Mouse (Mus musculus) erythroblast, embryonic 14.5 days (primary cell): ENCODE measurements around the gene Mtcl1. TPM values are rescaled to one million over a fixed set of nuclear protein-coding genes. Genes with fewer than 3 reads are reported as not detected.

Source experiments
- H3K27me3 ChIP-seq: 2 replicates; pipeline ENCODE4 v1.6.1; 2012; ENCODE audit warnings: inconsistent platforms; ENCODE audit not compliant: control insufficient read depth
- H3K36me3 ChIP-seq: 2 replicates; pipeline ENCODE4 v1.6.1; 2012; ENCODE audit warnings: mild to moderate bottlenecking, inconsistent platforms; ENCODE audit not compliant: control insufficient read depth
- H3K4me1 ChIP-seq: 2 replicates; pipeline ENCODE4 v1.6.1; 2012; ENCODE audit warnings: inconsistent platforms; ENCODE audit not compliant: control insufficient read depth
- H3K4me3 ChIP-seq: replicated peaks from 2 replicates; pipeline ENCODE3; 2012; ENCODE audit warnings: moderate library complexity, mild to moderate bottlenecking, inconsistent platforms
- H3K9me3 ChIP-seq: 2 replicates; pipeline ENCODE4 v1.6.1; 2012; ENCODE audit warnings: low read length, inconsistent platforms, mixed read lengths; ENCODE audit not compliant: control insufficient read depth
- GATA1 ChIP-seq: IDR thresholded peaks from 2 replicates; pipeline ENCODE4 v1.6.1; 2012; ENCODE audit warnings: low read length, inconsistent platforms, mixed read lengths
- TAL1 ChIP-seq: IDR thresholded peaks from 3 replicates; pipeline ENCODE4 v1.6.1; 2012; ENCODE audit warnings: low read length, inconsistent platforms, mixed read lengths
- polyA plus RNA-seq: library from polyadenylated mRNA; stranded (reverse); fragments of >175 nt; gene quantifications from 2 replicates; pipeline ENCODE4 v1.2.3, GENCODE M21; 2012

Mtcl1 gene
- polyA plus RNA-seq, 1 experiment: not detected

DNA sequence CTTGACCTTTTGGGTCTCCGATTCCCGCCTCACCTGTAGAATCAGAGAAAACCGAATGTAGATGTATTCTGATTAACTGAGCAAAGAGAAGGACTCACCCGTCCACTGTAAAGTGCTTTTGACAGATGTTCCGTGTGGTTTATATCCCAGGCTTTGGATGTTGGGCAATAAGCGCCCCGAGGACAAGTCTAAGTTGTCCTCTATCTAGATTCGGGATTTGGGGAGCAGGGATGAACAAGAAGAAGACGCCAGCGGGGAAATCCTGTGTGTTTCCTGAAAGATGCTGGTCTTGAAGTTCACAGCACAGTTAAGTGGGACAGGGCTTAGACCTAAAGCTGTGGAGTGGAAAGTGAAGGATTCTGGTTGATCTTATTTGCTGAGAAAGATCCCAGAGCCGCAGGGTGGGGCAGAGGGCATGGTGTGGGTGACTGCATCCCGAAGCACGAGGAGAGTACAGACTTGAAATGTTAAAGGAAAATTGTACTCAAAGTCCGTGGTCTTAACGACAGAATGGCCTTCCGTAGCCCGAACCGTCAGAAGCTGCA, 1.0 kb upstream of the Mtcl1 start:
- H3K27me3 ChIP-seq: peaks cover 68% of the 10 kb centered on the region
- H3K4me3 ChIP-seq: no peak overlapping the region
- no peak; the same call in 2 of the 3 replicates for TF ChIP-seq TAL1
- no peak for TF ChIP-seq GATA1
- H3K4me1 ChIP-seq: peaks cover 6% of the 10 kb centered on the region
- no peaks in the 10 kb centered on the region for H3K36me3 ChIP-seq
- no peaks in the 10 kb centered on the region; the same call in 1 of the 2 replicates for H3K9me3 ChIP-seq

DNA sequence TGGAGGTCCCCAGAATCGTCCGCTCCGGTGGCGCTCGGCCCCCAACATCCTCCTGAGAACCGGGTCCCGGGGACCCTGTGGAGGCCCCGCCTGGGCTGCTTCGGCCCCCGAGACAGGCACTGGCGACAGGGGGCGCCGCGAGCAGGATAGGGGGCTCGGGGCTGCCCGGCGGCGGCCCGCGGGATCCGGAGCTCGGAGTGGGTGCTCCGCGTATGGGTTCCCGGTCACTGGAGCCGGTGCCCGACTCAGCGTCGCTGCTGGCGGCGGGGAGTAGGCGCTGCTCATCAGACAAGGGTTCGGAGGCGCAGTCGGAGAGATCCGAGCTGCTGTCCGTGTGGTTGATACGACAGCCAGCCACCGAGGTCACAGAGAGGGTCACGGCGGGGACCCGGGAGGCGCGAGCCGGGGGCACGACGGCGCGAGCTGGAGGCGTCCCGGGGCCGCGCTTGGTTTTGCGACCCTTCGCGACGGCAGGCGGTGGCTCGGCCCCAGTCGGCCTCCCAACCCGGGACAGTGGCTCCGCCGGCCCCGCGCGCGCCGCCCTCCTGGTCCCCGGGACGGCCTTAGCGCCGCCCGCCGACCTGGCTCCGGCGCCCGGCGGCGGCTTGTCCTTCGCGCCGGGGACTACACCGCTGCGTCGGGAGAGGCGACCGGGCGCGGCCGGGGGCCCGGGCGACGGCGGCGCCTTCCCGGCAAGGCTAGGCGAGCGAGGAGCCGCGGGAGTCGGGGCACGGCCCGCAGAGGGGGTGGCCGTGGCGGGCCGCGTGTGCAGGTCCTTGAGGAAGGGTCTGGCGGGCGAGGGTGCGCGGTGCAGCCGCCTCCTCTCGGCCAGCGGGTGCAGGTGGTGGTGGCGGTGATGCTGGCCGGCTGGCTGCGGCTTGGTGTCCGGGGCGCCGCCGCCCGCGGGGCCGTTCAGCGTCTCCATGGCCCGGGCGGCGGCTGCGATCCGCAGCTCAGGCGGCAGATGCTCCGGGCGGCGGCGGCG, 837 bp downstream of the Mtcl1 start:
- H3K9me3 ChIP-seq: no peaks in the 10 kb centered on the region; the same call in 1 of the 2 replicates

DNA sequence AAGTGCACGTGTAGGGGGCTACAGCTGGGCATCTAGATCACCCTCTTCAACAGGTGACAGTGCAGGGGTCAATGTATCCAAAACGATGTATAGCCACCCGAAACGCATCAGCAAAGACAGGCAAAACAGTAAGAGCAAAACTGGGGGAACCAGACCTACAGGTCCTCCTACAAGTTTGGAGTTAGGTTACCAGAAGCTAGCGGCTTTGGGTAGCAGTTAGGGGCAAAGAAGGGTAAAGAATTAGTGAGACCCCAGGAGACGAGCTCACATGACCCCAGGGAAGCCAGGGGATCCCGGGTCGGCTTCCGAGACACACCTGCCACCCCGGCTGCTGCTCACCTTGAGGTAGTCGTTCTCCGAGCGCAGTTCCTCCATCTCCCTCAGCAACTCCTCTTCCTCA, 1.6 kb downstream of the Mtcl1 start:
- Histone ChIP-seq H3K36me3 (no peaks in the 10 kb centered on the region), H3K4me1 (peaks cover 6% of the 10 kb centered on the region), H3K27me3 (peaks cover 70% of the 10 kb centered on the region), H3K4me3 (no peak overlapping the region), H3K9me3 (no peaks in the 10 kb centered on the region; the same call in 1 of the 2 replicates)
- no peak for TF ChIP-seq GATA1

More for the DNA sequence above, 837 bp downstream of the Mtcl1 start:
- no peaks in the 10 kb centered on the region for H3K36me3 ChIP-seq
- TF ChIP-seq GATA1: no peak
- H3K4me3 ChIP-seq: peak overlapping the region; percentile 16
- peaks cover 6% of the 10 kb centered on the region for H3K4me1 ChIP-seq
- H3K27me3 ChIP-seq: peaks cover 70% of the 10 kb centered on the region

DNA sequence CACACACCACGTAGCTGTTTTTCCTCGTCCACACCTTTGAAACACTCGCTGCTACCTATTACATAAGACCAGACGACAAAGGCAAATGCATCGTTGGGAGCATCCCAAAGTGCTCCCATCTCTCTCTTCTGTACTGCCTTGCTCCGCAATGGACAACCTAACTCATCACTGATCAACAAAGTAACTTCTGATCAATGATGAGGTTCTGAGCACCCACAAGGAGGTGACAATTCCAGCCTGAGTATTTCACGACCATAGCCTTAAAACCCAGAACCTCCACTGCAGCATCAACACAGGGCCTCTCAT, 2.6 kb downstream of the Mtcl1 start:
- peaks cover 62% of the 10 kb centered on the region for H3K27me3 ChIP-seq
- H3K36me3 ChIP-seq: no peaks in the 10 kb centered on the region
- TF ChIP-seq GATA1 (no peak), TAL1 (no peak)
- H3K9me3 ChIP-seq: no peaks in the 10 kb centered on the region; the same call in 1 of the 2 replicates
- peaks cover 6% of the 10 kb centered on the region for H3K4me1 ChIP-seq
- H3K4me3 ChIP-seq: no peak overlapping the region

DNA sequence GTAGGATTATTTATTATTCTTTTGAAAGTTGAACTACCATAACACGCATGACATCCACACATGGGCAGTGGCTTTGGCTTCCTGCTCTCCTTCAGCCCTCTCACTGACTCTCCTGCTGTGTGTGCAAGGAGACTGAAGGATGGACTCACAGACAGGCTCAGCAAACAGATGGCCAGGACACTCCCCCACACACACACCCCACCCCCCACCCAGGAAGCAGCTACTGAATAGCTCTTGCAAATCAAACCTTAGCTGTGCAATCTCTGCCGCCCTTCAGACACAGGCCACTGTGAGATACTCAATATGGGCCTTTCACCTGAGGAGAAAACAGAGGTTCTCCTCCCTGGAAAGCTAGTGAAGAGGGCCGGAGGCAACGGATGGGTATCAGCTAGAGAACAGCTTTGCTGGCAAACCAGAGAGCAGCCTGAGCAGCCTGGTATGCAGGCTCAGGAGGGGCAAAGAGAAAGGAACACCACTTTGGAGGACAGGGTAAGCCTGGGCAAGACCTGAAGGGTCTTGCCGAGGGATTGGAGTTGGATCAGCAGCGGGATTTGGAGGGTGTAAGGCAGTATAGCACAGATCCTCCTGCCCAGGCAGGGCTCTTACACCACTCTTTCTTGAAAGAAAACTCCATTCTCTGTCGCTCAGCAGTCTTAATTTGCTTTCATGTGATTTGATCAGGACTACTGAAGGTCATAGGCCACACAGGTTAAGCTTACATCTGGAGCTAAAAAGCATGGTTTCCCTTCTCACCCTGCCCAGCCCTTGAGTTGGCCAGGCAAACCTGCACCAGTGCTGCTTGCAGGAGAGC, 3.1 kb downstream of the Mtcl1 start:
- TF ChIP-seq TAL1 (no peak), GATA1 (no peak)
- H3K4me1 ChIP-seq: peaks cover 6% of the 10 kb centered on the region
- H3K4me3 ChIP-seq: no peak overlapping the region
- H3K27me3 ChIP-seq: peaks cover 56% of the 10 kb centered on the region
- no peaks in the 10 kb centered on the region; the same call in 1 of the 2 replicates for H3K9me3 ChIP-seq
- no peaks in the 10 kb centered on the region for H3K36me3 ChIP-seq

DNA sequence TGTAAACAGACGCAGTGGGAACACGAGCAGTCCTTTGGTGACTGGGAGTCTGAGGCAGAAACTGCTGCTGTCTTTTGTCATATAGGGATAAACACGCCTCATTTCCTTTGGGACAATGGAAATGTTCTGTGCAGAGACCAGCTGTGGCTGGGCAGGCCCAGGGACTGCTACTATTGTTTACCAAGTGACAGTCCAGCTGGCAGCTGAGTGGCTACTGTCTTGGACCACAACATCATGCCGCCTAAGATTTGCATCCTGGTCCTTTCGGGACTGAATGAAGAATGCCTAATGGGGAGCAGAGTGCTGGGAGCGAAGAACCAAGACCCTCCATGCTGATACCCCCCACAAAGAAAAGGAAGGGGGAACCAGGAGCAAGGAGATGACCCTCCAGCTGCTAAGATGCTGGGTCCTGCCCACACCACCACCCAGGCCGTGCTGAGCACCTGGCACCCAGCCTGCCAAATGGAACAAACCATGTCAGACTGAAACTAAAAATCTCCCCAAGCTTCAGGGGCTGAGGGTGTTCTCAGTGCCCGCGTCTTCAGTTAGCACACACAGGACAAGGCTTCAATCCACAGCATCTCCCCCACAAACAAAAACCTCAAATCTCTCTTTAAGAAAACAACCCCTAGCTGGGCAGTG, 5.4 kb downstream of the Mtcl1 start:
- H3K9me3 ChIP-seq: no peaks in the 10 kb centered on the region
- no peak for TF ChIP-seq TAL1
- no peak for TF ChIP-seq GATA1
- peaks cover 34% of the 10 kb centered on the region for H3K27me3 ChIP-seq

DNA sequence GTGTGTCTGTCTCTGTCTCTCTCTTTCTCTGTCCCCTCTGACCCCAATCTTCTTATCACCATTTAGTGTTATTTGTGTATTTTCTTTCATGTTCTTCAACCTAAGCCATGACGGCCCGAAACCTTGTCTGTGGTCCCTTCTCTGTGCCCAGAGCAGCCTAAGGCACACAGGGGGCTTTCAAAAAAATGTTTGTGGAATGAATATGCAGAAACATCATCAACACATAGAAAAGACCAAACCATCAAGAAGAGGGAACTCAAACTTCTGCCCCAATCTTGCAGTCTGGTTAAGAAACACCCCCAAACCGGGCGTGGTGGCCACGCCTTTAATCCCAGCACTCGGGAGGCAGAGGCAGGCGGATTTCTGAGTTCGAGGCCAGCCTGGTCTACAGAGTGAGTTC, 9.7 kb downstream of the Mtcl1 start:
- H3K36me3 ChIP-seq: no peaks in the 10 kb centered on the region
- TF ChIP-seq TAL1 (no peak), GATA1 (no peak)
- no peak overlapping the region for H3K4me3 ChIP-seq
- H3K4me1 ChIP-seq: no peaks in the 10 kb centered on the region
- peaks cover 2% of the 10 kb centered on the region; the same call in 1 of the 2 replicates for H3K27me3 ChIP-seq
- H3K9me3 ChIP-seq: no peaks in the 10 kb centered on the region

More for the DNA sequence above, 5.4 kb downstream of the Mtcl1 start:
- no peak overlapping the region for H3K4me3 ChIP-seq
- H3K4me1 ChIP-seq: no peaks in the 10 kb centered on the region
- no peaks in the 10 kb centered on the region for H3K36me3 ChIP-seq

DNA sequence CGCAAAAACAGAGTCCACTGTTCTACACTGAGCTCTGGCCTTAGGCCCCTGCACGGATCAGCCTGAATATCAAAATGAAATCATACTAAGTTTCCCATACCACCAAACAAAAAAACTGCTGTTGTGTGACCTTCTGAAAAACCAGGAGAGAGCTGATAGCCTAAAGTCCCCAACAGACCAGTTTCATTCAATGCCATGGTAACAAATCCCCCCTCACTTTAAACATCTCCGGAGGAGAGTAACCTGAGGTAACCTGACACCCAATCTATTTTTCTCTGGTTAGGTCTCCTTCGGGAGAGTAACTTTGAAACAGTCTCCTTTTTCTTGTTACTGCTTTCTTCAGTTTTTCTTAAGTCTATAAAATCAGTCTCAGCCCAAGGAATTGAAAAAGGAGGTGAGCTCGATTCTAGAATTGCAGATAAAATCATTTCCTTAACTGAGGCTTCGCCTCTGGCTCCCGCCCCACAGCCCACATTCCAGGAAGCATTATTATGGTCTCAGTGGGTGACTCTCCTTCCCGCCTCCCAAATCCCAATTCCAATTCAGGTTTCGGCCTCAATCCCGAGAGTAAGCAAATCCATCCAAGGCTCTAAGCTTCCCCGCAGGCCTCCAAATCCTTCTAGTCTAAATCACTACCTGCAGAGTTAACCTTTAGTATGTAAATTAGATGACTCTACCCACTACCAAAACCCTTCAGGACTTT, 10.3 kb downstream of the Mtcl1 start:
- TF ChIP-seq TAL1 (no peak), GATA1 (no peak)
- Histone ChIP-seq H3K36me3 (no peaks in the 10 kb centered on the region), H3K4me3 (no peak overlapping the region), H3K4me1 (no peaks in the 10 kb centered on the region), H3K9me3 (no peaks in the 10 kb centered on the region), H3K27me3 (peaks cover 2% of the 10 kb centered on the region; the same call in 1 of the 2 replicates)

DNA sequence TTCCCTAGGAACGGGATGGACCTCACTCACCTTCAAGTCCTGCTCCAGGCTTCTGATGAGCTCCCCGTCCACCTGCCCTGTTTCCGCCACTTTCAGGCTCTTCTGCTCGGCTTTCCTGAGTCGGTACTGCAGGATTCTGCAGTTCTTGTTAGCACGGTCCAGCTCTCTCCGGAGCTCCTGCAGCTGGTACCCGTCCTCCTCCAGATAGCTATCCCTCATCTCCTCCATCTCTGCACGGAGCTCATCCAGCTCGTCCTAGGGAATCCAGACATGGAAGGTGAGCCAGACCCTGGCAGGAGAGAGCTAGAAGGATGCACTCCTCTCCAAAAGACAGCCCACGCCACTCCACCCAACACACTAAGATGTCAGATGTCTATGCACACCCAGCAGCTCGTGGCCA, 11.4 kb downstream of the Mtcl1 start:
- Histone ChIP-seq H3K36me3 (no peaks in the 10 kb centered on the region), H3K4me3 (no peak overlapping the region), H3K4me1 (no peaks in the 10 kb centered on the region), H3K27me3 (no peaks in the 10 kb centered on the region), H3K9me3 (no peaks in the 10 kb centered on the region)
- TF ChIP-seq TAL1: no peak
- TF ChIP-seq GATA1: no peak
